Mouse (Mus musculus): Measurements from ENCODE around the gene Dkkl1. TPM values are rescaled to one million over a fixed set of nuclear protein-coding genes. Genes with fewer than 3 reads are reported as not detected.
A peak's percentile ranks its signal among the peaks of the same experiment; 100 is the strongest.
"Not testable (repeated sequence)": the region's sequence is repeated elsewhere in the genome, so short reads cannot be mapped to it uniquely, and the experiment has no call there.

Gene Dkkl1
- polyA plus RNA-seq, 1 experiment from 2014 or later: 1.5 TPM

GRCm38 (mm10) chr7:45178550-45178949, 33.4 kb downstream of the Dkkl1 start:
- H3K27ac ChIP-seq (ENCODE audit: poor library complexity, severe bottlenecking): no peak overlapping the region
- peaks cover 97% of the 10 kb centered on the region for H3K27me3 ChIP-seq (replicated peaks)
- H3K4me3 ChIP-seq: no peak overlapping the region
- ATAC-seq (ENCODE audit: insufficient number of reproducible peaks, low FRiP score): no peak
- WGBS: 29% methylated on average over 7 of the region's 7 CpGs
- no peak overlapping the region for H3K4me2 ChIP-seq
- no peaks in the 10 kb centered on the region for H3K36me3 ChIP-seq
- H3K9ac ChIP-seq: no peak overlapping the region
- H3K4me1 ChIP-seq (replicated peaks): peaks cover 38% of the 10 kb centered on the region
- H3K9me3 ChIP-seq (replicated peaks): no peaks in the 10 kb centered on the region

DNA sequence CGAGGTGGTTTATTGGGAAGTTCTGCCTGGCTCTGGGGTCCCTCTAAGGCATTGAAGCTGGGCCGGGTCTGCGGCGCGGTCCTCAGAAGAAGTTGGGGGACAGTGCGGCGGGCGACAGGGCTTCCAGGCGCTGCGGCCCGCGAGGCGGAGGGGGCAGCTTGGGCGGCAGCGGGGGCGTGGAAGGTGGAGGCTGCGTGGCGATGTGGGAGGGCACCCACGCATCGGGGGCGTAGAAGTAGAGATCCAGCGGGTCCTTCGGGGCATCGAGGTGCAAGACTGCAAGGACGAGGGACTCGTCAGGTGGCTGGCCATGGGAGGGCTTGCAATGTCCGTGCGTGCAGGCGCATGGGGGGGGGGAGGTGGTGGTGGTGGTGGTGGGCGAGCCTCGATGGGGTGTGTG, 35.6 kb downstream of the Dkkl1 start:
- Histone ChIP-seq H3K4me2 (peak overlapping the region; percentile 53), H3K4me3 (peak overlapping the region; percentile 32), H3K27me3 (replicated peaks) (peaks cover 98% of the 10 kb centered on the region), H3K4me1 (replicated peaks) (peaks cover 26% of the 10 kb centered on the region), H3K9me3 (replicated peaks) (peaks cover 17% of the 10 kb centered on the region), H3K9ac (0 out of 2 replicates have a peak overlapping the region, but pooled peaks have one; percentile 21), H3K27ac (ENCODE audit: poor library complexity, severe bottlenecking) (no peak overlapping the region), H3K36me3 (no peaks in the 10 kb centered on the region)
- 3% methylated on average over 30 of the region's 31 CpGs for WGBS
- ATAC-seq (ENCODE audit: insufficient number of reproducible peaks, low FRiP score): no peak

DNA sequence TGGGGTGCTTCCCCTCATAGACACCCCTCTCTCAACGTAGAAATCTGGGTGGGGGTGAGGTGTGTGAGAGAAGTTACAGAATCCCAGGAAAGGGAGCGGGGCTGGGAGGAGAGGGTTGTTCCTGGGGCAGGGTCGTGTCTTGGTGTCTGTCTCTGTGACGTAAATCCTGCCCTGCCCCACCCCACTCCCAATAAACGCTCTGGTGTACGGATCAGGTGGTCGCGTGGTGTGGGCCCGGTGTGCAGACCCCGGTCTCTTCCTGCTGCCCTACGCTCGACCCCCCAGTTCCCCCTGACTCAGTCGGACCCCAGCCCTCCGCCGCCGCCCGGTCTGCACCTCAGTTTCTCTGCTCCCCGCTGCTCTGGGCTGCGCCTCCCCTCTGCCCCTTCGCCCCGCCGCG, 36.0 kb downstream of the Dkkl1 start:
- ATAC-seq (ENCODE audit: insufficient number of reproducible peaks, low FRiP score): no peak
- peak overlapping the region; percentile 53 for H3K4me2 ChIP-seq

DNA sequence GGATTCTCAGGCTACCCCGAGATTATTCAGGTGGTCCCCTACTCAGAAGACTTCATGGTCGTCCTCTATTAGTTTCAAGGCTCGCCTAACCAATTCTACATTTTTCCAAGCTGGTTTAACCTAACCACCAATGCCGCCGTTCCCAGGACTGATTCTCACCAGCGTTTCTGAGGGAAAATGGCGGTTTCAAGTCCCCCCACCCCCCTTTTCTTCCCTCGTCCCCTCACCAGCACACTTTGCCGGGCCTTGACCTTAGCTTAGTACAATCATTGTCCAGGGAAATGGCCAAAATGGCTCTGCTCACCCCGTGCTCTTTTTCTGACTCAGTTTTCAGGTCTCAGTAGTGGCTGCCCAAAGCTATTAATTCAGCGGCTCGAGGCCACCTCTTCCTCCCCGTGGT, 36.5 kb downstream of the Dkkl1 start:
- no peak overlapping the region for H3K4me2 ChIP-seq
- H3K4me1 ChIP-seq (replicated peaks): peaks cover 16% of the 10 kb centered on the region
- no peak for ATAC-seq (ENCODE audit: insufficient number of reproducible peaks, low FRiP score)
- WGBS: 2% methylated on average over 13 of the region's 13 CpGs
- no peak overlapping the region for H3K27ac ChIP-seq (ENCODE audit: poor library complexity, severe bottlenecking)
- peaks cover 97% of the 10 kb centered on the region for H3K27me3 ChIP-seq (replicated peaks)
- no peak overlapping the region for H3K9ac ChIP-seq
- no peaks in the 10 kb centered on the region for H3K36me3 ChIP-seq
- H3K9me3 ChIP-seq (replicated peaks): peaks cover 27% of the 10 kb centered on the region
- H3K4me3 ChIP-seq: no peak overlapping the region

More for the DNA sequence above, 36.0 kb downstream of the Dkkl1 start:
- WGBS: 1% methylated on average over 23 of the region's 23 CpGs
- peak overlapping the region; percentile 32 for H3K4me3 ChIP-seq
- H3K9ac ChIP-seq: 0 out of 2 replicates have a peak overlapping the region, but pooled peaks have one; percentile 21
- H3K27me3 ChIP-seq (replicated peaks): peaks cover 97% of the 10 kb centered on the region
- no peaks in the 10 kb centered on the region for H3K36me3 ChIP-seq
- no peak overlapping the region for H3K27ac ChIP-seq (ENCODE audit: poor library complexity, severe bottlenecking)
- H3K9me3 ChIP-seq (replicated peaks): peaks cover 21% of the 10 kb centered on the region
- H3K4me1 ChIP-seq (replicated peaks): peaks cover 21% of the 10 kb centered on the region

- 5% methylated on average over 29 of the region's 29 CpGs for WGBS
- H3K27me3 ChIP-seq (replicated peaks): peaks cover 94% of the 10 kb centered on the region
- H3K4me3 ChIP-seq: peak overlapping the region; percentile 7; the same call in 1 of the 2 replicates
- peaks cover 3% of the 10 kb centered on the region; the same call in 1 of the 2 replicates for H3K36me3 ChIP-seq
- no peak for ATAC-seq (ENCODE audit: insufficient number of reproducible peaks, low FRiP score)
- peaks cover 16% of the 10 kb centered on the region for H3K4me1 ChIP-seq (replicated peaks)
- H3K4me2 ChIP-seq: peak overlapping the region; percentile 35
- H3K27ac ChIP-seq (ENCODE audit: poor library complexity, severe bottlenecking): no peak overlapping the region
- peaks cover 33% of the 10 kb centered on the region for H3K9me3 ChIP-seq (replicated peaks)
- H3K9ac ChIP-seq: no peak overlapping the region; the same call in 1 of the 2 replicates
Observed at GRCm38 (mm10) chr7:45174567-45175280, 37.2 kb downstream of the Dkkl1 start.

DNA sequence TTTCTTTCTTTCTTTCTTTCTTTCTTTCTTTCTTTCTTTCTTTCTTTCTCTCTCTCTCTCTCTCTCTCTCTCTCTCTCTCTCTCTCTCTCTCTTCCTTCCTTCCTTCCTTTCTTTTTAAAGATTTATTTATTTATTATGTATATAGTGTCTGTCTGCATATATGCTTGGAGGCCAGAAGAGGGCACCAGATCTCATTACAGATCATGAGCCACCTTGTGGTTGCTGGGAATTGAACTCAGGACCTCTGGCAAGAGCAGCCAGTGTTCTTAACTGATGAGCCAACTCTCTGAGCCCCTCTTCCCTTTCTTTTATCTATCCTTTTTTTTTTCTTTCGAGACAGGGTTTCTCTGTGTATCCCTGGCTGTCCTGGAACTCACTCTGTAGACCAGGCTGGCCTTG, 38.2 kb downstream of the Dkkl1 start:
- not testable (repeated sequence) for H3K27ac ChIP-seq (ENCODE audit: poor library complexity, severe bottlenecking); H3K4me2 ChIP-seq; ATAC-seq (ENCODE audit: insufficient number of reproducible peaks, low FRiP score); H3K9ac ChIP-seq; H3K4me3 ChIP-seq
- H3K27me3 ChIP-seq (replicated peaks): peaks cover 94% of the 10 kb centered on the region
- peaks cover 16% of the 10 kb centered on the region for H3K4me1 ChIP-seq (replicated peaks)
- H3K36me3 ChIP-seq: peaks cover 12% of the 10 kb centered on the region; the same call in 1 of the 2 replicates
- WGBS: 53% methylated on average over 1 of the region's 1 CpGs
- peaks cover 43% of the 10 kb centered on the region for H3K9me3 ChIP-seq (replicated peaks)

GRCm38 (mm10) chr7:45172974-45173373, 39.0 kb downstream of the Dkkl1 start:
- 56% methylated on average over 7 of the region's 7 CpGs for WGBS
- Histone ChIP-seq H3K27me3 (replicated peaks) (peaks cover 94% of the 10 kb centered on the region), H3K9ac (no peak overlapping the region), H3K36me3 (peaks cover 12% of the 10 kb centered on the region; the same call in 1 of the 2 replicates), H3K27ac (ENCODE audit: poor library complexity, severe bottlenecking) (no peak overlapping the region), H3K9me3 (replicated peaks) (peaks cover 49% of the 10 kb centered on the region), H3K4me3 (no peak overlapping the region), H3K4me1 (replicated peaks) (peaks cover 16% of the 10 kb centered on the region), H3K4me2 (no peak overlapping the region)
- no peak for ATAC-seq (ENCODE audit: insufficient number of reproducible peaks, low FRiP score)

DNA sequence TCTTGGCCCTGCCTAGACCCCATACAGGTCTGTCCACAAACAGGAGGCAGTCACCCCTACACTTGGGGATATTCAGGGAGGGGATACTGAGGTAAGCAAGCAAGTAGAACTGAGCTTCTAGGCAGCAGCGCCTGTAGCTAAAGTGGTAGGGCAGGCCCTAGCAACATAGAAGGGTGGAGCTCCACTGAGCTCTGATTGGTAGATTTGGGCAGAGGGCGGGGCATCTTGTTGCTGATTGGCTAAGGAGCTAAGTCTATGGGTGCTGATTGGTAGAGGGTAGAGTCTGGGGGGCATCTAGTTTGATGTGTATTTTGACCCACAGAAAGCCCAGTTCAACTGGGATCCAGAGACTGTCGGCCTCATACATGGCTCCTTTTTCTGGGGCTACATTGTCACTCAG, 42.5 kb downstream of the Dkkl1 start:
- WGBS: 85% methylated on average over 3 of the region's 3 CpGs
- Histone ChIP-seq H3K4me3 (no peak overlapping the region), H3K9ac (no peak overlapping the region), H3K9me3 (replicated peaks) (peaks cover 49% of the 10 kb centered on the region), H3K36me3 (peaks cover 12% of the 10 kb centered on the region; the same call in 1 of the 2 replicates), H3K27me3 (replicated peaks) (peaks cover 94% of the 10 kb centered on the region), H3K27ac (ENCODE audit: poor library complexity, severe bottlenecking) (no peak overlapping the region), H3K4me1 (replicated peaks) (peaks cover 6% of the 10 kb centered on the region; the same call in 1 of the 2 replicates), H3K4me2 (no peak overlapping the region)
- no peak for ATAC-seq (ENCODE audit: insufficient number of reproducible peaks, low FRiP score)

DNA sequence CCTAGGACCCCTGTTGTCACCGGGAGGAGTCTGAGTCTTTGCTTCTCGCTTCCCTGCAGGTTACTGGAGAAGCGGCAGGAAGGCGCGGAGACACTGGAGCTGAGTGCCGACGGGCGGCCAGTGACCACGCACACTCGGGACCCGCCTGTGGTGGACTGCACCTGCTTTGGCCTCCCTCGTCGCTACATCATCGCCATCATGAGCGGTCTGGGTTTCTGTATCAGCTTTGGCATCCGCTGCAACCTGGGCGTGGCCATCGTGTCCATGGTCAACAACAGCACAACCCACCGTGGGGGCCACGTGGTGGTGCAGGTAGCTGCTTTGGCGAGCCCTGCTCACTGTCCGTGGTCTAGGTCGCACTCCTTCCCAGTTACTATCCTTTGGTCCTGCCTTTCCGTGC, 43.3 kb downstream of the Dkkl1 start:
- 6% methylated on average over 24 of the region's 24 CpGs for WGBS
- peak overlapping the region; percentile 10; the same call in 1 of the 2 replicates for H3K4me3 ChIP-seq
- ATAC-seq (ENCODE audit: insufficient number of reproducible peaks, low FRiP score): no peak

DNA sequence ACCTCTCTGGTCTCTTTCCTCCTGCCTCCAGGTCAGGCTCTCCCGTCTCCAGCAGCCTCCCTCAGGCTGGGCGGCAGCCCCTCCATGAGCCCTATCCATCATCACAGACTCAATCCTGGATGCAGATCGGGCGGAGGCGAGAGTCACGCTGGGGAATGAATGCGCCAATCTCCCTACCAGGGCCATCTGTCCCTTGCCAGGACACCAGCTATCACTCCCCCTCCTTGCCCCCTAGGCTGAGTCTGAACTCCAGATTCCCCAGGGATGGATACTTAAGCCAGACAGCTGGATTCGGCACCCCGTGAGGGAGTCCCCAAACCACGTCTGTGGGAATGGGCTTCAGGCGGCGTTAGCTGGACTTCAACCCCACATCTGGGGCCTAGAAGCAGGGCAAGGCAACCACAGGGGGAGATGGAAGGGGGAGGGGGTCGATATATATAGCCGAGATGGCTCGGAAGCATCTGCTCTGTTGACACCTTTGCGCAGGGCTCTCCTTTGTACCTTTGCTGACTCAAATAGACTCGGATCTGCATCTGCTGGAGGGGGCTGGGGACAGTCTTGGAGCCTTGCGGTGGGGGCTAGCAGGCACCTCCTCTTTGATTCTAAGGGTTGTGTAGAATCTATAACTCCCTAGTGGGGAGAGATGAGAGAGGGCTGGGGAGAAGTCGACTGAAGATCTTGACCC, 44.0 kb downstream of the Dkkl1 start:
- peaks cover 12% of the 10 kb centered on the region; the same call in 1 of the 2 replicates for H3K36me3 ChIP-seq
- no peak overlapping the region for H3K4me3 ChIP-seq
- H3K9ac ChIP-seq: no peak overlapping the region
- WGBS: 5% methylated on average over 19 of the region's 19 CpGs
- peaks cover 16% of the 10 kb centered on the region for H3K4me1 ChIP-seq (replicated peaks)
- peaks cover 97% of the 10 kb centered on the region for H3K27me3 ChIP-seq (replicated peaks)
- H3K4me2 ChIP-seq: no peak overlapping the region
- peaks cover 47% of the 10 kb centered on the region for H3K9me3 ChIP-seq (replicated peaks)
- H3K27ac ChIP-seq (ENCODE audit: poor library complexity, severe bottlenecking): no peak overlapping the region
- ATAC-seq (ENCODE audit: insufficient number of reproducible peaks, low FRiP score): no peak

More for the DNA sequence above, 43.3 kb downstream of the Dkkl1 start:
- Histone ChIP-seq H3K9ac (no peak overlapping the region), H3K27me3 (replicated peaks) (peaks cover 95% of the 10 kb centered on the region), H3K36me3 (peaks cover 12% of the 10 kb centered on the region; the same call in 1 of the 2 replicates), H3K9me3 (replicated peaks) (peaks cover 49% of the 10 kb centered on the region), H3K4me1 (replicated peaks) (peaks cover 15% of the 10 kb centered on the region), H3K27ac (ENCODE audit: poor library complexity, severe bottlenecking) (no peak overlapping the region), H3K4me2 (no peak overlapping the region)

- peaks cover 22% of the 10 kb centered on the region for H3K4me1 ChIP-seq (replicated peaks)
Observed at GRCm38 (mm10) chr7:45166950-45167401, 45.0 kb downstream of the Dkkl1 start.

More at GRCm38 (mm10) chr7:45166950-45167401, 45.0 kb downstream of the Dkkl1 start:
- H3K9me3 ChIP-seq (replicated peaks): peaks cover 38% of the 10 kb centered on the region
- H3K27ac ChIP-seq (ENCODE audit: poor library complexity, severe bottlenecking): no peak overlapping the region
- no peak overlapping the region for H3K4me2 ChIP-seq
- H3K27me3 ChIP-seq (replicated peaks): peaks cover 92% of the 10 kb centered on the region
- WGBS: 30% methylated on average over 9 of the region's 10 CpGs
- no peak for ATAC-seq (ENCODE audit: insufficient number of reproducible peaks, low FRiP score)
- no peak overlapping the region for H3K4me3 ChIP-seq
- H3K36me3 ChIP-seq: peaks cover 12% of the 10 kb centered on the region; the same call in 1 of the 2 replicates
- H3K9ac ChIP-seq: no peak overlapping the region
